Mouse (Mus musculus) stomach, embryonic 15.5 days (tissue): ENCODE results near the gene Hrct1. TPM values are rescaled to one million over a fixed set of nuclear protein-coding genes. Genes with fewer than 3 reads are reported as not detected.

Experiments used
- ATAC-seq: fragments of 200-750 bp; cut with Nextera tagmentation; 2 replicates; pipeline ENCODE4 v1.8.0; 2017; ENCODE audit warnings: low read depth, moderate number of reproducible peaks, moderate TSS enrichment; ENCODE audit not compliant: insufficient read depth, low FRiP score
- H3K27ac ChIP-seq: fragments of 300-500 bp; sonication (generic); 2 replicates; pipeline ENCODE4 v1.5.1; 2015; ENCODE audit warnings: mild to moderate bottlenecking, inconsistent platforms
- H3K27me3 ChIP-seq: fragments of 300-500 bp; sonication (generic); replicated peaks from 2 replicates; pipeline ENCODE4 v1.6.1; 2015; ENCODE audit warnings: inconsistent platforms
- H3K36me3 ChIP-seq: fragments of 300-500 bp; sonication (generic); 2 replicates; pipeline ENCODE4 v1.6.1; 2015; ENCODE audit warnings: inconsistent platforms
- H3K4me1 ChIP-seq: fragments of 300-500 bp; sonication (generic); 2 replicates; pipeline ENCODE4 v1.6.1; 2015; ENCODE audit warnings: inconsistent platforms
- H3K4me2 ChIP-seq: fragments of 300-500 bp; sonication (generic); 2 replicates; pipeline ENCODE4 v1.6.1; 2015; ENCODE audit warnings: mild to moderate bottlenecking, inconsistent platforms
- H3K4me3 ChIP-seq: fragments of 300-500 bp; sonication (generic); replicated peaks from 2 replicates; pipeline ENCODE4 v1.5.1; 2015; ENCODE audit warnings: inconsistent platforms
- H3K9ac ChIP-seq: fragments of 300-500 bp; sonication (generic); 2 replicates; pipeline ENCODE4 v1.6.1; 2015; ENCODE audit warnings: inconsistent platforms
- H3K9me3 ChIP-seq: fragments of 300-500 bp; sonication (generic); 2 replicates; pipeline ENCODE4 v1.6.1; 2016; ENCODE audit warnings: inconsistent platforms
- WGBS: fragments of 180-500 bp; shearing (Covaris S2); methylation state at CpG from one replicate; pipeline ENCODE4 v1.1.7; 2015; 5-methylcytosine and 5-hydroxymethylcytosine counted together
- polyA plus RNA-seq: library from polyadenylated mRNA; unstranded; fragments of >200 nt; fragmentation: Nextera tagmentation; extraction: Ambion mirVana; gene quantifications from 2 replicates; pipeline ENCODE4 v1.2.1, GENCODE M21; 2015

Hrct1 gene
- polyA plus RNA-seq, 1 experiment from 2014 or later = 0.87 TPM

- Histone ChIP-seq H3K4me1 (0 out of 2 replicates have a peak, but pooled peaks cover 4% of the 10 kb centered on the region), H3K27me3 (no peaks in the 10 kb centered on the region), H3K9ac (no peak overlapping the region), H3K9me3 (no peaks in the 10 kb centered on the region), H3K4me3 (no peak overlapping the region), H3K27ac (no peak overlapping the region), H3K4me2 (no peak overlapping the region), H3K36me3 (no peaks in the 10 kb centered on the region)
- no peak for ATAC-seq
- WGBS = 72% methylated on average over 13 of the region's 13 CpGs
These were observed 21.0 kb upstream of the Hrct1 start for GRCm38 (mm10) chr4:43705991-43706390.

- Histone ChIP-seq H3K4me1 (peaks cover 8% of the 10 kb centered on the region; the same call in 1 of the 2 replicates), H3K36me3 (no peaks in the 10 kb centered on the region), H3K9me3 (no peaks in the 10 kb centered on the region), H3K9ac (no peak within 1 kb of the TSS), H3K27me3 (no peaks in the 10 kb centered on the region), H3K4me3 (no peak within 1 kb of the TSS), H3K4me2 (no peak within 1 kb of the TSS), H3K27ac (no peak within 1 kb of the TSS)
- ATAC-seq = no peak
- 61% methylated on average over 6 of the region's 6 CpGs for WGBS
These were observed 17.1 kb upstream of the Hrct1 start, which contains the start of gene Olfr71 for GRCm38 (mm10) chr4:43709869-43710268. Gene Olfr71, minus strand, starts transcription at chr4:43710255.

GRCm38 (mm10) chr4:43711821-43712220 is 15.2 kb upstream of the Hrct1 start:
- H3K4me2 ChIP-seq = no peak overlapping the region
- H3K9me3 ChIP-seq = no peaks in the 10 kb centered on the region
- peaks cover 8% of the 10 kb centered on the region; the same call in 1 of the 2 replicates for H3K4me1 ChIP-seq
- no peak for ATAC-seq
- H3K27ac ChIP-seq = no peak overlapping the region
- H3K36me3 ChIP-seq = no peaks in the 10 kb centered on the region
- no peaks in the 10 kb centered on the region for H3K27me3 ChIP-seq
- no peak overlapping the region for H3K9ac ChIP-seq
- H3K4me3 ChIP-seq = no peak overlapping the region
- WGBS = 3% methylated on average over 2 of the region's 2 CpGs

- Histone ChIP-seq H3K27ac (no peak overlapping the region), H3K36me3 (no peaks in the 10 kb centered on the region), H3K4me2 (no peak overlapping the region), H3K4me3 (no peak overlapping the region), H3K9ac (no peak overlapping the region), H3K27me3 (no peaks in the 10 kb centered on the region), H3K4me1 (peaks cover 4% of the 10 kb centered on the region; the same call in 1 of the 2 replicates), H3K9me3 (no peaks in the 10 kb centered on the region)
- ATAC-seq = no peak
- 37% methylated on average over 7 of the region's 7 CpGs for WGBS
These were observed 13.3 kb upstream of the Hrct1 start for GRCm38 (mm10) chr4:43713652-43714219.

- no peak overlapping the region for H3K4me2 ChIP-seq
- H3K9ac ChIP-seq = no peak overlapping the region
- H3K9me3 ChIP-seq = no peaks in the 10 kb centered on the region
- H3K4me1 ChIP-seq = no peaks in the 10 kb centered on the region
- no peak overlapping the region for H3K4me3 ChIP-seq
- 0 out of 2 replicates have a peak overlapping the region, but pooled peaks have one; percentile 59 for H3K27ac ChIP-seq
- H3K27me3 ChIP-seq = no peaks in the 10 kb centered on the region
- WGBS = 39% methylated on average over 14 of the region's 16 CpGs
- no peak for ATAC-seq
- H3K36me3 ChIP-seq = no peaks in the 10 kb centered on the region
These were observed 6.3 kb upstream of the Hrct1 start for GRCm38 (mm10) chr4:43720491-43721228.

GRCm38 (mm10) chr4:43722191-43722590 is 4.8 kb upstream of the Hrct1 start:
- H3K4me2 ChIP-seq = no peak overlapping the region
- H3K9ac ChIP-seq = no peak overlapping the region
- no peaks in the 10 kb centered on the region for H3K27me3 ChIP-seq
- 81% methylated on average over 4 of the region's 4 CpGs for WGBS
- H3K36me3 ChIP-seq = no peaks in the 10 kb centered on the region
- no peak for ATAC-seq
- no peak overlapping the region for H3K27ac ChIP-seq
- peaks cover 13% of the 10 kb centered on the region for H3K4me1 ChIP-seq
- H3K4me3 ChIP-seq = no peak overlapping the region
- H3K9me3 ChIP-seq = no peaks in the 10 kb centered on the region

- ATAC-seq = no peak
- Histone ChIP-seq H3K4me1 (peaks cover 38% of the 10 kb centered on the region), H3K27ac (no peak overlapping the region), H3K9ac (no peak overlapping the region), H3K36me3 (no peaks in the 10 kb centered on the region), H3K4me2 (no peak overlapping the region), H3K9me3 (no peaks in the 10 kb centered on the region), H3K4me3 (no peak overlapping the region), H3K27me3 (no peaks in the 10 kb centered on the region)
- WGBS = 37% methylated on average over 1 of the region's 1 CpGs
These were observed 2.2 kb upstream of the Hrct1 start for GRCm38 (mm10) chr4:43724764-43725163.

- H3K36me3 ChIP-seq = no peaks in the 10 kb centered on the region
- no peaks in the 10 kb centered on the region for H3K27me3 ChIP-seq
- H3K9me3 ChIP-seq = no peaks in the 10 kb centered on the region
- H3K4me3 ChIP-seq = no peak overlapping the region
- WGBS = 45% methylated on average over 12 of the region's 12 CpGs
- no peak for ATAC-seq
- no peak overlapping the region for H3K4me2 ChIP-seq
- peaks cover 48% of the 10 kb centered on the region for H3K4me1 ChIP-seq
- no peak overlapping the region for H3K9ac ChIP-seq
- peak overlapping the region; percentile 44; the same call in 1 of the 2 replicates for H3K27ac ChIP-seq
These were observed 577 bp upstream of the Hrct1 start for GRCm38 (mm10) chr4:43726228-43726993.

- H3K4me1 ChIP-seq = peaks cover 48% of the 10 kb centered on the region
- H3K36me3 ChIP-seq = no peaks in the 10 kb centered on the region
- no peak overlapping the region for H3K9ac ChIP-seq
- H3K27ac ChIP-seq = peak overlapping the region; percentile 87
- H3K27me3 ChIP-seq = no peaks in the 10 kb centered on the region
- no peak overlapping the region for H3K4me2 ChIP-seq
- H3K4me3 ChIP-seq = no peak overlapping the region
- no peak for ATAC-seq
- whole genome bisulfite sequencing = 66% methylated on average over 7 of the region's 7 CpGs
- no peaks in the 10 kb centered on the region for H3K9me3 ChIP-seq
These were observed 959 bp downstream of the Hrct1 start for GRCm38 (mm10) chr4:43727718-43728575.

- no peak overlapping the region for H3K9ac ChIP-seq
- H3K4me3 ChIP-seq = no peak overlapping the region
- peak; percentile 54; the same call in 1 of the 2 replicates for ATAC-seq
- no peak overlapping the region for H3K4me2 ChIP-seq
- peak overlapping the region; percentile 87 for H3K27ac ChIP-seq
- no peaks in the 10 kb centered on the region for H3K9me3 ChIP-seq
- H3K36me3 ChIP-seq = no peaks in the 10 kb centered on the region
- no peaks in the 10 kb centered on the region for H3K27me3 ChIP-seq
- 10% methylated on average over 5 of the region's 5 CpGs for WGBS
- peaks cover 48% of the 10 kb centered on the region for H3K4me1 ChIP-seq
These were observed 1.6 kb downstream of the Hrct1 start for GRCm38 (mm10) chr4:43728576-43728954.

- H3K27ac ChIP-seq = peak overlapping the region; percentile 87
- no peak for ATAC-seq
- H3K4me2 ChIP-seq = no peak overlapping the region
- no peaks in the 10 kb centered on the region for H3K9me3 ChIP-seq
- WGBS = 56% methylated on average over 3 of the region's 3 CpGs
- no peaks in the 10 kb centered on the region for H3K27me3 ChIP-seq
- no peak overlapping the region for H3K9ac ChIP-seq
- H3K4me1 ChIP-seq = peaks cover 48% of the 10 kb centered on the region
- H3K4me3 ChIP-seq = no peak overlapping the region
- no peaks in the 10 kb centered on the region for H3K36me3 ChIP-seq
These were observed 2.1 kb downstream of the Hrct1 start for GRCm38 (mm10) chr4:43729126-43729525.
